Mouse (Mus musculus): ENCODE measurements around the gene Map3k4.

DNA sequence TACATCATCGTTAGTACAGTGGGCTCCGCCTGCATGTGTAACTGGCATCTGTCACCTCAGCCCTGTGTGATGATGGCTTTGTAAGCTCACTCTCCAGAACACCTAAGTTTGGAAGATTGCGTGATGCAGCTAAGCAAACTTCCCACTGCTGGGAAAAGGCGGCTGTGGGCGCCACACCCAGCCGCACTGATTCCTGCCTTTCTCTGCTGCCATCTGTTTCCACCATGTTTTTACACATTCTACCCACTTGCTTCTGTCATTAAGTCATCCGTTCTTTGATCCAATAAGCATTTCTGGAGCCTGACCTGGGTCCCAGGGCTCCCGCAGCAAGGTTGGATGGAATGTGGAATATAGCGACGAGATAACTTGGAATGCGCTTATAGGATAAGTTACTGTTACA is 106.7 kb downstream of the Map3k4 start:
- no peak for TF ChIP-seq CTCF (IDR thresholded peaks at IDR 0.05; ENCODE audit: low read depth)
- TF ChIP-seq EP300 (IDR thresholded peaks at IDR 0.05; ENCODE audit: low read depth) = no peak
